Comparison of ENCODE assay signal across 8 mouse cellular contexts in genomic region chr6:125350231-125350994, GRCm38 (mm10). TPM values are rescaled to one million over a fixed set of nuclear protein-coding genes. Genes with fewer than 3 reads are reported as not detected.
A peak's percentile ranks its signal among the peaks of the same experiment; 100 is the strongest.
DNase-seq lines count a peak whose midpoint lies in the region; ATAC-seq and TF ChIP-seq lines count a peak whose summit lies in the region.

No protein-coding gene starts in this region.

- H3K9ac ChIP-seq in heart, embryonic 14.5 days (ENCODE audit: low read length), result peak overlapping the region; percentile 88
- H3K9ac ChIP-seq in limb, embryonic 14.5 days (ENCODE audit: low read depth, low read length, severe bottlenecking), result peak overlapping the region; percentile 82

- peaks cover 49% of the 10 kb centered on the region for H3K4me1 ChIP-seq in brown adipose tissue, adult 24 weeks (ENCODE audit: control insufficient read depth, insufficient read depth, insufficient read length, low read length)
- H3K4me1 ChIP-seq in heart, embryonic 14.5 days (ENCODE audit: control insufficient read depth in 2 of 2, insufficient read depth in 2 of 2, low read length in 2 of 2), result peaks cover 39 to 57% of the 10 kb centered on the region in 2 experiments
- H3K4me1 ChIP-seq in limb, embryonic 14.5 days (ENCODE audit: control insufficient read depth, insufficient read depth, low read length), result peaks cover 45% of the 10 kb centered on the region

- peak overlapping the region; percentile 78 for H3K4me3 ChIP-seq in brown adipose tissue, adult 24 weeks (ENCODE audit: insufficient read depth, low read depth, low read length)
- H3K4me3 ChIP-seq in heart, embryonic 14.5 days (ENCODE audit: control insufficient read depth in 1 of 2, insufficient read depth in 1 of 2, low read depth in 1 of 2, low read length in 2 of 2), result peak overlapping the region; percentile 59 to 73
- H3K4me3 ChIP-seq in limb, embryonic 14.5 days (replicated peaks; ENCODE audit: low read length), result peak overlapping the region; percentile 70

- no peak for TF ChIP-seq POLR2A in limb, embryonic 14.5 days (IDR thresholded peaks at IDR 0.05; ENCODE audit: borderline replicate concordance, extremely low read depth, insufficient read depth, insufficient read length)

- H3K36me3 ChIP-seq in heart, embryonic 14.5 days (ENCODE audit: control insufficient read depth, insufficient read depth, low read length), result no peaks in the 10 kb centered on the region
- H3K36me3 ChIP-seq in limb, embryonic 14.5 days (ENCODE audit: control insufficient read depth, insufficient read depth, low read length), result no peaks in the 10 kb centered on the region

- H3K9me3 ChIP-seq in heart, embryonic 14.5 days (ENCODE audit: control insufficient read depth, low read length), result no peaks in the 10 kb centered on the region
- no peaks in the 10 kb centered on the region for H3K9me3 ChIP-seq in limb, embryonic 14.5 days (ENCODE audit: control insufficient read depth, low read length)

- H3K27me3 ChIP-seq in heart, embryonic 14.5 days (ENCODE audit: control insufficient read depth, insufficient read depth, low read length), result no peaks in the 10 kb centered on the region
- H3K27me3 ChIP-seq in limb, embryonic 14.5 days (ENCODE audit: control insufficient read depth, insufficient read depth, low read length), result no peaks in the 10 kb centered on the region

- peak overlapping the region; percentile 89 for H3K4me2 ChIP-seq in heart, embryonic 14.5 days (ENCODE audit: low read length)
- H3K4me2 ChIP-seq in limb, embryonic 14.5 days (replicated peaks; ENCODE audit: low read depth, low read length, severe bottlenecking), result peak overlapping the region; percentile 65

- H3K27ac ChIP-seq in brown adipose tissue, adult 24 weeks (replicated peaks; ENCODE audit: low read depth, low read length), result peak overlapping the region; percentile 97
- H3K27ac ChIP-seq in heart, embryonic 14.5 days (replicated peaks in 1 of 2; ENCODE audit: control insufficient read depth in 1 of 2, insufficient read depth in 1 of 2, low read depth in 2 of 2, low read length in 2 of 2), result peak overlapping the region; percentile 8 to 75; a peak in 3 of 4 replicates
- peak overlapping the region; percentile 70 for H3K27ac ChIP-seq in limb, embryonic 14.5 days (replicated peaks; ENCODE audit: low read depth, low read length)

- 14% methylated on average over 20 of the region's 20 CpGs for WGBS in heart, embryonic 14.5 days
- 1% methylated on average over 20 of the region's 20 CpGs for WGBS in limb, embryonic 14.5 days

- peak; percentile 36 for DNase-seq in embryo, embryonic 11 days
- DNase-seq in embryo, embryonic 10.5 days (ENCODE audit: low spot score), result no peak
- no peak for DNase-seq in limb, embryonic 14.5 days (ENCODE audit: low spot score)
- DNase-seq in naive thymus-derived CD4-positive, alpha-beta T cell, adult 2 months (ENCODE audit: low read depth), result peak; percentile 47
- DNase-seq in frontal cortex, postnatal 25 days (ENCODE audit: low spot score in 2 of 2), result no peak
- no peak for DNase-seq in thymus, postnatal 14 days

- ATAC-seq in heart, embryonic 14.5 days (ENCODE audit: insufficient number of reproducible peaks, insufficient read depth, low FRiP score, low read depth), result no peak
- peak; percentile 17 for ATAC-seq in limb, embryonic 14.5 days (ENCODE audit: low FRiP score, low read depth)

RNA-seq across cellular contexts. Expression of gene Tnfrsf1a, which starts 1.3 kb away (rescaled TPM):
- polyA plus RNA-seq in brown adipose tissue, adult 24 weeks (2012; ENCODE audit: insufficient read depth, insufficient read length, missing spikeins), result 52.3 and 69.7 TPM in 2 replicates
- 41.4 and 43.5 TPM in 2 replicates for polyA plus RNA-seq in heart, embryonic 14.5 days (2014; fragmentation: Nextera tagmentation; extraction: Ambion mirVana)
- 88.8 and 106 TPM in 2 replicates for polyA plus RNA-seq in limb, embryonic 14.5 days (2012; rRNA removed)
- polyA plus RNA-seq in limb, embryonic 14.5 days (2014; fragmentation: Nextera tagmentation; extraction: Ambion mirVana), result 85.6 and 87.8 TPM in 2 replicates

RNA-seq across cellular contexts. Expression of gene Scnn1a, which starts 30.0 kb away (rescaled TPM):
- 0.88 and 1.1 TPM in 2 replicates for polyA plus RNA-seq in brown adipose tissue, adult 24 weeks (2012; ENCODE audit: insufficient read depth, insufficient read length, missing spikeins)
- 0.65 and 1.00 TPM in 2 replicates for polyA plus RNA-seq in heart, embryonic 14.5 days (2014; fragmentation: Nextera tagmentation; extraction: Ambion mirVana)
- polyA plus RNA-seq in limb, embryonic 14.5 days (2012; rRNA removed), result 2.5 and 2.9 TPM in 2 replicates
- polyA plus RNA-seq in limb, embryonic 14.5 days (2014; fragmentation: Nextera tagmentation; extraction: Ambion mirVana), result 1.8 and 1.9 TPM in 2 replicates

RNA-seq across cellular contexts. Expression of gene Plekhg6, which starts 30.2 kb away (rescaled TPM):
- 0.33 TPM in 1 of 2 replicates, not detected in the other for polyA plus RNA-seq in brown adipose tissue, adult 24 weeks (2012; ENCODE audit: insufficient read depth, insufficient read length, missing spikeins)
- 0.05 TPM in 1 of 2 replicates, not detected in the other for polyA plus RNA-seq in heart, embryonic 14.5 days (2014; fragmentation: Nextera tagmentation; extraction: Ambion mirVana)
- polyA plus RNA-seq in limb, embryonic 14.5 days (2012; rRNA removed), result 1.2 and 1.3 TPM in 2 replicates
- 1.6 and 1.8 TPM in 2 replicates for polyA plus RNA-seq in limb, embryonic 14.5 days (2014; fragmentation: Nextera tagmentation; extraction: Ambion mirVana)

RNA-seq across cellular contexts. Expression of gene Ltbr, which starts 36.7 kb away (rescaled TPM):
- 30.9 and 34.5 TPM in 2 replicates for polyA plus RNA-seq in brown adipose tissue, adult 24 weeks (2012; ENCODE audit: insufficient read depth, insufficient read length, missing spikeins)
- polyA plus RNA-seq in heart, embryonic 14.5 days (2014; fragmentation: Nextera tagmentation; extraction: Ambion mirVana), result 38.5 and 41.5 TPM in 2 replicates
- 52.7 and 68.8 TPM in 2 replicates for polyA plus RNA-seq in limb, embryonic 14.5 days (2012; rRNA removed)
- 45.8 and 51.1 TPM in 2 replicates for polyA plus RNA-seq in limb, embryonic 14.5 days (2014; fragmentation: Nextera tagmentation; extraction: Ambion mirVana)

Comparison
In these comparisons a context has a peak if more than half of its experiments do, and no peak if none do; other contexts are left out.
1. DNase-seq: peak in embryo, embryonic 11 days (single experiment) and naive thymus-derived CD4-positive, alpha-beta T cell, adult 2 months (single experiment); none in embryo, embryonic 10.5 days (single experiment), limb, embryonic 14.5 days (single experiment), frontal cortex, postnatal 25 days (0 of 2) and thymus, postnatal 14 days (single experiment).
2. H3K27ac ChIP-seq: peak in every context shown above with its lines; median percentile 97 in brown adipose tissue, adult 24 weeks; 70 in limb, embryonic 14.5 days; 42 in heart, embryonic 14.5 days.
3. Peak in every context shown above with its lines, with median percentiles within 50 percentile points of each other: H3K4me3 ChIP-seq.